Mouse (Mus musculus): ENCODE measurements at regions not wholly inside any gene's neighbourhood (a gene's known extent, or its start where the extent isn't known, plus 50 kb on each side); places are given as distances from the start of the nearest gene placed in this dataset.
"Not testable (repeated sequence)": the region's sequence is repeated elsewhere in the genome, so short reads cannot be mapped to it uniquely, and the experiment has no call there.

GRCm38 (mm10) chr13:20039590-20039989 is 50.8 kb upstream of the Elmo1 start:
- no peak for DNase-seq (ENCODE audit: low spot score)

- DNase-seq (ENCODE audit: low spot score) = peak; percentile 73
Measured at GRCm38 (mm10) chr13:20038463-20038862, 51.9 kb upstream of the Elmo1 start.

GRCm38 (mm10) chr13:20037436-20037835 is 53.0 kb upstream of the Elmo1 start:
- no peak for DNase-seq (ENCODE audit: low spot score)

- no peak for DNase-seq (ENCODE audit: low spot score)
Measured at GRCm38 (mm10) chr13:20033937-20034735, 56.3 kb upstream of the Elmo1 start.

- DNase-seq (ENCODE audit: low spot score) = no peak
Measured at GRCm38 (mm10) chr13:20031660-20032059, 58.7 kb upstream of the Elmo1 start.

- DNase-seq (ENCODE audit: low spot score) = no peak
Measured at GRCm38 (mm10) chr13:20031082-20031481, 59.3 kb upstream of the Elmo1 start.

- no peak for DNase-seq (ENCODE audit: low spot score)
Measured at GRCm38 (mm10) chr13:20026612-20027011, 63.8 kb upstream of the Elmo1 start.

- not testable (repeated sequence) for DNase-seq (ENCODE audit: low spot score)
Measured at GRCm38 (mm10) chr13:20016454-20016853, 73.9 kb upstream of the Elmo1 start.

GRCm38 (mm10) chr13:20012621-20013020 is 77.8 kb upstream of the Elmo1 start:
- no peak for DNase-seq (ENCODE audit: low spot score)

GRCm38 (mm10) chr13:20009164-20009563 is 81.2 kb upstream of the Elmo1 start:
- DNase-seq (ENCODE audit: low spot score) = no peak

- no peak for DNase-seq (ENCODE audit: low spot score)
Measured at GRCm38 (mm10) chr13:20007561-20007960, 82.8 kb upstream of the Elmo1 start.

- DNase-seq (ENCODE audit: low spot score) = no peak
Measured at GRCm38 (mm10) chr13:19997606-19998005, 92.8 kb upstream of the Elmo1 start.

GRCm38 (mm10) chr13:19975621-19976020 is 114.8 kb upstream of the Elmo1 start:
- DNase-seq (ENCODE audit: low spot score) = no peak

GRCm38 (mm10) chr13:19966566-19966965 is 123.8 kb upstream of the Elmo1 start:
- DNase-seq (ENCODE audit: low spot score) = no peak

GRCm38 (mm10) chr13:19963031-19963430 is 127.4 kb upstream of the Elmo1 start:
- no peak for DNase-seq (ENCODE audit: low spot score)

- no peak for DNase-seq (ENCODE audit: low spot score)
Measured at GRCm38 (mm10) chr13:19928761-19929160, 104.7 kb upstream of the Gpr141 start.

- no peak for DNase-seq (ENCODE audit: low spot score)
Measured at GRCm38 (mm10) chr13:19927807-19928206, 103.8 kb upstream of the Gpr141 start.

- no peak for DNase-seq (ENCODE audit: low spot score)
Measured at GRCm38 (mm10) chr13:19921084-19921827, 97.2 kb upstream of the Gpr141 start.

- DNase-seq (ENCODE audit: low spot score) = no peak
Measured at GRCm38 (mm10) chr13:19911860-19912584, 88.0 kb upstream of the Gpr141 start.

GRCm38 (mm10) chr13:19902786-19903185 is 78.7 kb upstream of the Gpr141 start:
- DNase-seq (ENCODE audit: low spot score) = no peak

GRCm38 (mm10) chr13:19897191-19897590 is 73.1 kb upstream of the Gpr141 start:
- no peak for DNase-seq (ENCODE audit: low spot score)
